Mouse (Mus musculus) intestine, embryonic 14.5 days (tissue): ENCODE measurements around the gene Rsph10b. TPM values are rescaled to one million over a fixed set of nuclear protein-coding genes. Genes with fewer than 3 reads are reported as not detected.

Experiments
- polyA plus RNA-seq: library from polyadenylated mRNA; unstranded; fragments of >200 nt; fragmentation: Nextera tagmentation; extraction: Ambion mirVana; gene quantifications from 2 replicates; pipeline ENCODE4 v1.2.1, GENCODE M21; 2014

Gene Rsph10b
- polyA plus RNA-seq, 1 experiment from 2014 or later = 0.85 TPM

Other genes with a start within 250 kb of the Rsph10b start
- gene Usp42, start 200.8 kb upstream of the Rsph10b start, polyA plus RNA-seq = 19.5 and 20.4 TPM in 2 replicates
- gene Eif2ak1, start 115.2 kb upstream of the Rsph10b start, polyA plus RNA-seq = 34.6 and 36.6 TPM in 2 replicates
- gene Ankrd61, start 35.4 kb upstream of the Rsph10b start, polyA plus RNA-seq = 0.20 and 0.23 TPM in 2 replicates
- gene Aimp2, start 23.2 kb upstream of the Rsph10b start, polyA plus RNA-seq = 121 and 123 TPM in 2 replicates
- gene Pms2, start 23.1 kb upstream of the Rsph10b start, polyA plus RNA-seq = 24.6 and 30.6 TPM in 2 replicates
- 0.27 and 0.72 TPM in 2 replicates for gene Gm42421, start 4.9 kb upstream of the Rsph10b start, polyA plus RNA-seq
- 73.6 and 82.8 TPM in 2 replicates for gene Ccz1, start 81.8 kb downstream of the Rsph10b start, polyA plus RNA-seq
- 0.30 TPM in 1 of 2 replicates, not detected in the other for gene Ocm, start 93.6 kb downstream of the Rsph10b start, polyA plus RNA-seq
- 5.2 and 5.9 TPM in 2 replicates for gene Lmtk2, start 167.4 kb downstream of the Rsph10b start, polyA plus RNA-seq